Comparison of ENCODE assay signal across 17 mouse cellular contexts in the genomic region with DNA sequence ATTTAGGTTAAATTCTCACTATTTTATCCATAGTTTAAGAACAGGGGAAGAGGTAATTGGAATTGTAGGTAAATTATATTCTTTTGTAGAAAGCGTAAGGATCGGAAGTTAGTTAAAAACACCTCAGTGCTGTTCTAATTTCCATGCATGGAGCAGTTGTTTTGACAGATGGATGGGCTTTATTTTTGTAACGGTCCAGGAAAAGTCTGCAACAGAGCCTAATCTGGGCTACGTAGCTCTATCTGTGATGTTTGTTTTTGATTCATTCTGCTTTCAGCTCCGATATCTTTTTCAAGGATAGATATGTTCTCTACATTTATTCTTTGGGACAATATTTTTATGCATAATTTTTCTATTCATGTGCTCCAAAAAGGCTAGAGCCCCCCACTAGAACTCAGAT.
DNase-seq lines count a peak whose midpoint lies in the region; ATAC-seq and TF ChIP-seq lines count a peak whose summit lies in the region.
"Had no signal": no experiment of that assay in that cellular context is flagged by ENCODE, and none has a peak within 500 bp of the region (broad histone marks: within the 10 kb centered on the region; RNA-seq: fewer than 3 reads in every experiment).

No protein-coding gene starts in this region.

- no peak for TF ChIP-seq EP300 in heart, postnatal 0 days (IDR thresholded peaks at IDR 0.05; ENCODE audit: low read depth)

- 61% methylated on average over 5 of the region's 5 CpGs for WGBS in forebrain, embryonic 13.5 days
- 74% methylated on average over 5 of the region's 5 CpGs for WGBS in forebrain, embryonic 12.5 days
- WGBS in heart, postnatal 0 days: 67% methylated on average over 5 of the region's 5 CpGs
- 55% methylated on average over 5 of the region's 5 CpGs for WGBS in lung, embryonic 15.5 days
- WGBS in forebrain, postnatal 0 days: 40% methylated on average over 5 of the region's 5 CpGs

- no peak for DNase-seq in heart, postnatal 0 days (ENCODE audit: low spot score)
- no peak for DNase-seq in heart, adult 18-20 months
- DNase-seq in lung, postnatal 10 days: no peak
- peak; percentile 36 for DNase-seq in forebrain, postnatal 0 days
- no peak for DNase-seq in embryo, embryonic 11 days
- DNase-seq: liver; liver, postnatal 0 days; thymus, adult 18-20 months had no signal

- H3K4me2 ChIP-seq in forebrain, embryonic 13.5 days: peak overlapping the region; percentile 23
- H3K4me2 ChIP-seq in forebrain, embryonic 12.5 days: no peak overlapping the region
- H3K4me2 ChIP-seq in heart, postnatal 0 days (ENCODE audit: low read depth, low read length): no peak overlapping the region
- H3K4me2 ChIP-seq in lung, embryonic 15.5 days: no peak overlapping the region
- peak overlapping the region; percentile 28 for H3K4me2 ChIP-seq in forebrain, postnatal 0 days (ENCODE audit: low read depth)
- H3K4me2 ChIP-seq: hindbrain, embryonic 14.5 days; intestine, embryonic 15.5 days; midbrain, embryonic 13.5 days; neural tube, embryonic 15.5 days had no signal

- no peak for TF ChIP-seq CTCF in heart, postnatal 0 days (IDR thresholded peaks at IDR 0.05; ENCODE audit: low read depth)
- no peak for TF ChIP-seq CTCF in forebrain, postnatal 0 days (IDR thresholded peaks at IDR 0.05; ENCODE audit: low read depth)

- no peak overlapping the region for H3K9ac ChIP-seq in forebrain, embryonic 13.5 days
- H3K9ac ChIP-seq in forebrain, embryonic 12.5 days: no peak overlapping the region
- no peak overlapping the region for H3K9ac ChIP-seq in heart, postnatal 0 days (replicated peaks; ENCODE audit: low read depth, low read length)
- no peak overlapping the region for H3K9ac ChIP-seq in lung, embryonic 15.5 days
- no peak overlapping the region for H3K9ac ChIP-seq in forebrain, postnatal 0 days
- H3K9ac ChIP-seq: hindbrain, embryonic 14.5 days; intestine, embryonic 15.5 days; liver, postnatal 0 days; midbrain, embryonic 13.5 days; neural tube, embryonic 15.5 days had no signal

- H3K4me1 ChIP-seq in forebrain, embryonic 13.5 days: peaks cover 27% of the 10 kb centered on the region
- no peaks in the 10 kb centered on the region; the same call in none of the 2 replicates for H3K4me1 ChIP-seq in forebrain, embryonic 12.5 days
- peaks cover 16% of the 10 kb centered on the region; the same call in 1 of the 2 replicates for H3K4me1 ChIP-seq in heart, postnatal 0 days (ENCODE audit: control insufficient read depth, insufficient read depth)
- H3K4me1 ChIP-seq in lung, embryonic 15.5 days: peaks cover 16% of the 10 kb centered on the region
- H3K4me1 ChIP-seq in forebrain, postnatal 0 days (ENCODE audit: insufficient read depth): no peaks in the 10 kb centered on the region
- H3K4me1 ChIP-seq: intestine, embryonic 15.5 days; midbrain, embryonic 13.5 days had no signal

- H3K27ac ChIP-seq in forebrain, embryonic 13.5 days: peak overlapping the region; percentile 37; the same call in 1 of the 2 replicates
- H3K27ac ChIP-seq in forebrain, embryonic 12.5 days: no peak overlapping the region
- H3K27ac ChIP-seq in heart, postnatal 0 days (ENCODE audit: low read depth): 0 out of 2 replicates have a peak overlapping the region, but pooled peaks have one; percentile 19
- H3K27ac ChIP-seq in lung, embryonic 15.5 days: 0 out of 2 replicates have a peak overlapping the region, but pooled peaks have one; percentile 55
- H3K27ac ChIP-seq in forebrain, postnatal 0 days (ENCODE audit: low read depth, low read length): no peak overlapping the region
- H3K27ac ChIP-seq: hindbrain, embryonic 14.5 days; intestine, embryonic 15.5 days; midbrain, embryonic 13.5 days; neural tube, embryonic 15.5 days had no signal

- no peaks in the 10 kb centered on the region for H3K36me3 ChIP-seq in forebrain, embryonic 13.5 days (ENCODE audit: poor library complexity, severe bottlenecking)
- no peaks in the 10 kb centered on the region for H3K36me3 ChIP-seq in forebrain, embryonic 12.5 days (replicated peaks)
- H3K36me3 ChIP-seq in heart, postnatal 0 days (replicated peaks; ENCODE audit: control insufficient read depth, insufficient read depth, low read length): no peaks in the 10 kb centered on the region
- no peaks in the 10 kb centered on the region for H3K36me3 ChIP-seq in lung, embryonic 15.5 days
- no peaks in the 10 kb centered on the region for H3K36me3 ChIP-seq in forebrain, postnatal 0 days (ENCODE audit: insufficient read depth)
- H3K36me3 ChIP-seq: G1E; intestine, embryonic 15.5 days; midbrain, embryonic 13.5 days; neural tube, embryonic 15.5 days had no signal

- no peaks in the 10 kb centered on the region for H3K9me3 ChIP-seq in forebrain, embryonic 13.5 days (replicated peaks)
- H3K9me3 ChIP-seq in forebrain, embryonic 12.5 days: no peaks in the 10 kb centered on the region
- H3K9me3 ChIP-seq in heart, postnatal 0 days (replicated peaks; ENCODE audit: control insufficient read depth, low read length): no peaks in the 10 kb centered on the region
- no peaks in the 10 kb centered on the region for H3K9me3 ChIP-seq in lung, embryonic 15.5 days
- no peaks in the 10 kb centered on the region for H3K9me3 ChIP-seq in forebrain, postnatal 0 days (ENCODE audit: low read length)
- H3K9me3 ChIP-seq: G1E; intestine, embryonic 15.5 days; midbrain, embryonic 13.5 days; neural tube, embryonic 15.5 days had no signal

- H3K4me3 ChIP-seq in forebrain, embryonic 13.5 days: no peak overlapping the region
- H3K4me3 ChIP-seq in forebrain, embryonic 12.5 days (replicated peaks): no peak overlapping the region
- no peak overlapping the region for H3K4me3 ChIP-seq in heart, postnatal 0 days (ENCODE audit: low read depth, low read length)
- H3K4me3 ChIP-seq in lung, embryonic 15.5 days: no peak overlapping the region
- H3K4me3 ChIP-seq in forebrain, postnatal 0 days (ENCODE audit: low read depth, low read length): no peak overlapping the region
- H3K4me3 ChIP-seq: intestine, embryonic 15.5 days; midbrain, embryonic 13.5 days; neural tube, embryonic 15.5 days had no signal

- no peaks in the 10 kb centered on the region for H3K27me3 ChIP-seq in forebrain, embryonic 13.5 days
- no peaks in the 10 kb centered on the region for H3K27me3 ChIP-seq in forebrain, embryonic 12.5 days
- no peaks in the 10 kb centered on the region for H3K27me3 ChIP-seq in heart, postnatal 0 days (ENCODE audit: control insufficient read depth, insufficient read depth, low read length)
- no peaks in the 10 kb centered on the region for H3K27me3 ChIP-seq in lung, embryonic 15.5 days
- H3K27me3 ChIP-seq in forebrain, postnatal 0 days (ENCODE audit: insufficient read depth, low read length): no peaks in the 10 kb centered on the region
- H3K27me3 ChIP-seq: intestine, embryonic 15.5 days; midbrain, embryonic 13.5 days; neural tube, embryonic 15.5 days had no signal

- ATAC-seq in forebrain, embryonic 13.5 days: no peak
- ATAC-seq in forebrain, embryonic 12.5 days (ENCODE audit: low FRiP score): no peak
- ATAC-seq in heart, postnatal 0 days (ENCODE audit: insufficient read depth, low read depth): no peak
- no peak for ATAC-seq in lung, embryonic 15.5 days (ENCODE audit: borderline replicate concordance, extremely low read depth, low FRiP score, low TSS enrichment)
- peak; percentile 59 for ATAC-seq in forebrain, postnatal 0 days
- ATAC-seq: CD4-positive, CD25-positive, alpha-beta regulatory T cell, adult 4 months; liver, postnatal 0 days had no signal

Comparison
In these comparisons a context has a peak if more than half of its experiments do, and no peak if none do; other contexts are left out.
1. H3K27ac ChIP-seq: peak in forebrain, embryonic 13.5 days (single experiment), heart, postnatal 0 days (single experiment) and lung, embryonic 15.5 days (single experiment); none in forebrain, embryonic 12.5 days (single experiment) and forebrain, postnatal 0 days (single experiment).
2. H3K4me2 ChIP-seq: peak in forebrain, embryonic 13.5 days (single experiment) and forebrain, postnatal 0 days (single experiment); none in forebrain, embryonic 12.5 days (single experiment), heart, postnatal 0 days (single experiment) and lung, embryonic 15.5 days (single experiment).